Mouse (Mus musculus) naive thymus-derived CD4-positive, alpha-beta T cell, adult 2 months (primary cell): Measurements from ENCODE around the gene Socs4.

Experiments used
- DNase-seq: peaks from one replicate; pipeline ENCODE4 v3.0.0-alpha.2; 2011; ENCODE audit warnings: low read depth

Gene Socs4

DNA sequence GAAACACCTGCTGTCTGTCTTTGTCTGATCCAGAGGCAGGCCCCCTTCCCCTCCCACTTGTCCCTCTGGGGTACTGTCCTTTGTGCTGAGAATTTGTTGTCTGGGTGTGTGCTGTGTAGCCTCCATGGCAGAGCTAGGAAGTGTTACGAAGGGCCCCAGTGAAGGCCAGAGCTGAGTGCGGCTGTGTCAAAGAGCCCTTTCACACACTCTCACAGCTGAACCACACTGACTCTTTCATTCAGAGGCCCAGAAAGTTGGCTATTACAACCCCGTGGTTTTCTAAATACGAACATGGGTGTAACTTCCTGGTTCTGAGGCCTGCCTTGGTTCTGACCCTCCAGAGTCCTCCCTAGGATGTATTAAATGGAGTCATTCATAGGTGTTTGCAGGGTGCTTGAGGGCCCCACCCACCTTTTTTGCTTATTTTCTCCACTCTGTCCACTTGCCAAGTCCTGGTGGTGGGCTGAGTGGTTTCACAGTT lies 65.1 kb downstream of the Socs4 start:
- DNase-seq, result no peak
